Mouse (Mus musculus) CH12.LX (cell line): ENCODE measurements around the gene Gm20388.

Source experiments
- MYC ChIP-seq: IDR thresholded peaks from 2 replicates; pipeline ENCODE4 v1.6.1; 2011; ENCODE audit warnings: low read depth, mild to moderate bottlenecking, improper control_type of control experiment, low read length
- POLR2A ChIP-seq: IDR thresholded peaks from 2 replicates; pipeline ENCODE4 v1.6.1; 2011; ENCODE audit warnings: low read depth, mild to moderate bottlenecking, improper control_type of control experiment, low read length
- ZNF384 ChIP-seq: IDR thresholded peaks from 2 replicates; pipeline ENCODE4 v1.6.1; 2012; ENCODE audit warnings: low read depth, low read length, improper control_type of control experiment, inconsistent platforms

DNA sequence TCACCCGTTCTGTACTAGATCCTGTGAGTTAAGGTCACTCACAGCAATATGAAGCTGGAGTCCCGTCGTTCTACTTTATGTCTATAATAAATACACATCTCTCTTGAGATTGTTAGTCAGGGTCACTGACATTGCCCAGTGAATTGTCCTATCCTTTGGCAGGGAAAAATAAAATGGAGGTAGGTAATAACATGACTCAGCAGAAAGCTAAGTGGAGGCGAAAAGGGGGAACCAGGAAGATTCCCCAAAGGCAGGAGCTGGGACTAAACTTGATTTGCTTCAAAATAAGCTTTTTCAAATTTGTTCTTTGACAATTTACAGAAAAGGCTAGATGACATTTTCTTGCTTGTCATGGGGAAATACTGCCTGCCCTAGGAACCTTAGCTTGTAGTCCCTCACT, 20.7 kb downstream of the Gm20388 start:
- no peak for TF ChIP-seq ZNF384
- no peak for TF ChIP-seq POLR2A
- no peak for TF ChIP-seq MYC
